Mouse (Mus musculus) CH12.LX (cell line): ENCODE results near the gene Wnt9b.

Source experiments
- MXI1 ChIP-seq: IDR thresholded peaks from 2 replicates; pipeline ENCODE4 v1.6.1; 2011; ENCODE audit warnings: mild to moderate bottlenecking, low read depth, low read length, improper control_type of control experiment
- POLR2A ChIP-seq: IDR thresholded peaks from 2 replicates; pipeline ENCODE4 v1.6.1; 2011; ENCODE audit warnings: low read depth, mild to moderate bottlenecking, improper control_type of control experiment, low read length
- POLR2AphosphoS2 ChIP-seq: IDR thresholded peaks from 2 replicates; pipeline ENCODE4 v1.6.1; 2011; ENCODE audit warnings: low read depth, low read length, improper control_type of control experiment
- USF2 ChIP-seq: conservative IDR thresholded peaks from 2 replicates; pipeline ENCODE4 v1.6.1; 2011; ENCODE audit warnings: low read depth, low read length, improper control_type of control experiment

DNA sequence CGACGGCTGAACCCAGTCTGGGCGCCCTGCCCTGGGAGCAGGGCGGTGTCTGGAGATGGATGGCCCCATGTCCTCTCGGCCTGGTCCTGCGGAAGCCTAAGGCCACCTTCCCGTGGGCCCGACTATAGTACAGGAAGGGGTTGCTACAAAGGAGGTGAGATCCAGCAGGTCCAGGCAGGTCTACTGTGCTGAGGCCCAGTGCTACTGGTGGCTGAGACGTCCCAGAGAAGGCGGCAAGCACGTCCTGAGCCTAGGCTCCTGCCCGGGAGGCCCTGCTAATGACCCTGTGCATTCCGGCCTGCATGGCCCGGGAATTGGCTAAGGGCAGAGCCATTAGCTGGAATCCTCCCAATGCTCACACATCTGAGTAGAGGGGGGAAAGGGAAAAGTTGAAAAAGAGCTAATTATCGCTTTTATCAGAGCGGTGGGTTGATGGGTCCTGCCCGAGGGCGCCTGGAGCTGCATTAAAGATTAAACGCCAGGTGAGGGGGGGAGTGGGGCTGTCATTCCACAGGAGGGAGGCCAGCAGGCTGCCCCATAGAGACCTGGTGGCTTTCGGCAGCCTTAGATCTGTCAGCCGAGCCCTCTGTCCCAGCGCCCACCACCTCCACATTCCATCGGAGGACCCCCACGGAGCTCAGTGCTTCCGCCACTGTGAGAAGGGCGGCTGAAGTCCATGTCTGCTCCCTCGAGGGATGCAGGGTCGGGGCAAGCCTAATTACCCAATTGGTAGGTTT, 37.6 kb downstream of the Wnt9b start:
- TF ChIP-seq USF2, result no peak
- no peak for TF ChIP-seq MXI1
- TF ChIP-seq POLR2AphosphoS2, result no peak
- TF ChIP-seq POLR2A, result no peak
